Mouse (Mus musculus): ENCODE results near the gene Tmed2. TPM values are rescaled to one million over a fixed set of nuclear protein-coding genes. Genes with fewer than 3 reads are reported as not detected.

Tmed2 gene
- 129 TPM for total RNA-seq (2023)

GRCm38 (mm10) chr5:124540383-124540786, at the start of gene Tmed2:
Gene Tmed2, plus strand, starts transcription at chr5:124540695.

GRCm38 (mm10) chr5:124530655-124531582, 9.6 kb upstream of the Tmed2 start, which contains the start of gene Rilpl1:
Gene Rilpl1, minus strand, starts transcription at chr5:124531391.

GRCm38 (mm10) chr5:124552558-124553307, 12.2 kb downstream of the Tmed2 start, which contains the start of gene Ddx55:
Gene Ddx55, plus strand, starts transcription at chr5:124552864.

GRCm38 (mm10) chr5:124578633-124579317, 38.3 kb downstream of the Tmed2 start, which contains the start of the genes Eif2b1 and Gtf2h3:
Gene Eif2b1, minus strand, starts transcription at chr5:124579131.
Gene Gtf2h3, plus strand, starts transcription at chr5:124579140.

Other genes starting within 250 kb of the Tmed2 start
- 51.5 TPM for gene Mphosph9, start 212.7 kb upstream of the Tmed2 start, total RNA-seq (2023)
- gene 2810006K23Rik, start 212.6 kb upstream of the Tmed2 start, total RNA-seq (2023) = 3.5 TPM
- gene Cdk2ap1, start 177.6 kb upstream of the Tmed2 start, total RNA-seq (2023) = 79.5 TPM
- gene Sbno1, start 114.7 kb upstream of the Tmed2 start, total RNA-seq (2023) = 152 TPM
- gene Kmt5a, start 100.8 kb upstream of the Tmed2 start, total RNA-seq (2023) = 44.6 TPM
- gene Rilpl2, start 62.3 kb upstream of the Tmed2 start, total RNA-seq (2023) = 27.5 TPM
- 13.7 TPM for gene Snrnp35, start 57.6 kb upstream of the Tmed2 start, total RNA-seq (2023)
- gene Rilpl1, start 9.3 kb upstream of the Tmed2 start, total RNA-seq (2023) = 2.9 TPM
- gene Ddx55, start 12.2 kb downstream of the Tmed2 start, total RNA-seq (2023) = 37.9 TPM
- 26.2 TPM for gene Eif2b1, start 38.4 kb downstream of the Tmed2 start, total RNA-seq (2023)
- 24.1 TPM for gene Gtf2h3, start 38.4 kb downstream of the Tmed2 start, total RNA-seq (2023)
- gene Atp6v0a2, start 87.9 kb downstream of the Tmed2 start, total RNA-seq (2023) = 64.8 TPM
- 0.18 TPM for gene Dnah10, start 184.4 kb downstream of the Tmed2 start, total RNA-seq (2023)